Mouse (Mus musculus) stomach, embryonic 15.5 days (tissue): ENCODE results near the gene Gucy1a1. TPM values are rescaled to one million over a fixed set of nuclear protein-coding genes. Genes with fewer than 3 reads are reported as not detected.

Experiments used
- ATAC-seq: fragments of 200-750 bp; cut with Nextera tagmentation; 2 replicates; pipeline ENCODE4 v1.8.0; 2017; ENCODE audit warnings: low read depth, moderate number of reproducible peaks, moderate TSS enrichment; ENCODE audit not compliant: insufficient read depth, low FRiP score
- H3K27ac ChIP-seq: fragments of 300-500 bp; sonication (generic); 2 replicates; pipeline ENCODE4 v1.5.1; 2015; ENCODE audit warnings: mild to moderate bottlenecking, inconsistent platforms
- H3K27me3 ChIP-seq: fragments of 300-500 bp; sonication (generic); replicated peaks from 2 replicates; pipeline ENCODE4 v1.6.1; 2015; ENCODE audit warnings: inconsistent platforms
- H3K36me3 ChIP-seq: fragments of 300-500 bp; sonication (generic); 2 replicates; pipeline ENCODE4 v1.6.1; 2015; ENCODE audit warnings: inconsistent platforms
- H3K4me1 ChIP-seq: fragments of 300-500 bp; sonication (generic); 2 replicates; pipeline ENCODE4 v1.6.1; 2015; ENCODE audit warnings: inconsistent platforms
- H3K4me2 ChIP-seq: fragments of 300-500 bp; sonication (generic); 2 replicates; pipeline ENCODE4 v1.6.1; 2015; ENCODE audit warnings: mild to moderate bottlenecking, inconsistent platforms
- H3K4me3 ChIP-seq: fragments of 300-500 bp; sonication (generic); replicated peaks from 2 replicates; pipeline ENCODE4 v1.5.1; 2015; ENCODE audit warnings: inconsistent platforms
- H3K9ac ChIP-seq: fragments of 300-500 bp; sonication (generic); 2 replicates; pipeline ENCODE4 v1.6.1; 2015; ENCODE audit warnings: inconsistent platforms
- H3K9me3 ChIP-seq: fragments of 300-500 bp; sonication (generic); 2 replicates; pipeline ENCODE4 v1.6.1; 2016; ENCODE audit warnings: inconsistent platforms
- WGBS: fragments of 180-500 bp; shearing (Covaris S2); methylation state at CpG from one replicate; pipeline ENCODE4 v1.1.7; 2015; 5-methylcytosine and 5-hydroxymethylcytosine counted together
- microRNA-seq: library from miRNA; unstranded; fragments of <30 nt; microRNA quantifications from one replicate; pipeline ENCODE4, GENCODE M21; 2016
- polyA plus RNA-seq: library from polyadenylated mRNA; unstranded; fragments of >200 nt; fragmentation: Nextera tagmentation; extraction: Ambion mirVana; gene quantifications from 2 replicates; pipeline ENCODE4 v1.2.1, GENCODE M21; 2015

Gene Gucy1a1
- polyA plus RNA-seq, 1 experiment from 2014 or later: 46.0 TPM

DNA sequence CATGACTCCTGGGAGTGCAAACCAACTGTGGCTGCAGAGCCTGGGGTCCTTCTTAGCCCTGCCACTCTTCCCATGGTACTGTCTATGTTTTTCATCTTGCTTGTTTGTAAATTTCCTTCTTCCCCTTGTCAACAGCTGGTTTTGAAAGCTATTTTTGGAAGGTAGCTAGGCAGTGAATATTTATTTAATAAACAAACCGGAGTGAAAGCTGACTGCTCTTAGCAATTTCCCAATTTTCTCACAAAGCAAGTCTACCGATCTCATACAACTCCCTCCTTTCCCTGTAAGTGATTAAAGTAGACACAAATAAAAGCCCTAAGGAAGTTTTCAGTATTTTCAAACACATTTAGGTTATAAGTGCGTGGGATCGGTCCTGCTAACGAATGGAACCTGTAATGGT is 100.7 kb downstream of the Gucy1a1 start:
- H3K27ac ChIP-seq: no peak overlapping the region
- no peaks in the 10 kb centered on the region for H3K27me3 ChIP-seq
- no peak overlapping the region for H3K4me2 ChIP-seq
- H3K9ac ChIP-seq: no peak overlapping the region
- H3K4me3 ChIP-seq: no peak overlapping the region
- ATAC-seq: no peak
- 0 out of 2 replicates have a peak, but pooled peaks cover 7% of the 10 kb centered on the region for H3K4me1 ChIP-seq
- WGBS: 78% methylated on average over 5 of the region's 5 CpGs
- no peaks in the 10 kb centered on the region for H3K9me3 ChIP-seq
- H3K36me3 ChIP-seq: 0 out of 2 replicates have a peak, but pooled peaks cover 2% of the 10 kb centered on the region

DNA sequence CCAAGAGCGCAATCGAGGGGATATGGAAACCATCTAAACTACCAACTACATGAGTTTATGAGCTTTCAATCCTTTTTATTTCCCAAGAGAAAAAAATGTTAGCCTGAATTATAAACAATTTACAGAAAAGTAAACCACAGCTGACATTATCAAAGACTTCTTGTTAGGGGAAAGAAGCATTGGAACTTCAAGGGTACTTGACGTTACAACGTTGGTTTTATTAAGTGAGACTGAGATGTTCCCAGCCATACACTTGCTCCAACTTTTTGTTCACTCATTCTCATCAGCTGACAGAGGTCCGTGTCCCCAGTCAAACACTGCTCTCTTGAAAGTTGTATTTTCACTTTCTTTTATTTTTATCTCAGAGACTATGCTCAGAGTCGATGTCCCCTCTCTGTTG is 101.9 kb downstream of the Gucy1a1 start:
- no peaks in the 10 kb centered on the region for H3K27me3 ChIP-seq
- H3K4me1 ChIP-seq: 0 out of 2 replicates have a peak, but pooled peaks cover 4% of the 10 kb centered on the region
- no peak overlapping the region for H3K4me2 ChIP-seq
- no peaks in the 10 kb centered on the region for H3K9me3 ChIP-seq
- no peak overlapping the region for H3K4me3 ChIP-seq
- ATAC-seq: no peak
- 61% methylated on average over 6 of the region's 6 CpGs for WGBS
- H3K9ac ChIP-seq: no peak overlapping the region
- H3K27ac ChIP-seq: no peak overlapping the region
- 0 out of 2 replicates have a peak, but pooled peaks cover 2% of the 10 kb centered on the region for H3K36me3 ChIP-seq

Small RNAs within 50 kb of the gene (microRNA-seq; reads per million reads assigned to microRNA genes)
- gene Mir7010: 0.77 reads per million

Other genes with a start within 250 kb of the Gucy1a1 start
- 17.9 and 18.2 TPM in 2 replicates for gene Ctso, start 213.2 kb downstream of the Gucy1a1 start, polyA plus RNA-seq
- 0.82 and 1.0 TPM in 2 replicates for gene Tdo2, start 169.6 kb downstream of the Gucy1a1 start, polyA plus RNA-seq
- not detected in 2 replicates for gene Asic5, start 163.5 kb downstream of the Gucy1a1 start, polyA plus RNA-seq
- gene Gucy1b1, start 71.1 kb downstream of the Gucy1a1 start, polyA plus RNA-seq: 50.8 and 54.1 TPM in 2 replicates
- 6.3 and 6.9 TPM in 2 replicates for gene Map9, start 212.3 kb upstream of the Gucy1a1 start, polyA plus RNA-seq